Mouse (Mus musculus) myocyte (in vitro differentiated cells): ENCODE measurements at regions not wholly inside any gene's neighbourhood (a gene's known extent, or its start where the extent isn't known, plus 50 kb on each side); places are given as distances from the start of the nearest gene placed in this dataset.

Experiments used
- POLR2A ChIP-seq: IDR thresholded peaks from one replicate; pipeline ENCODE4 v1.6.1; 2011; ENCODE audit warnings: low read depth, mild to moderate bottlenecking, control low read depth, moderate library complexity; ENCODE audit not compliant: insufficient read length
- POLR2AphosphoS2 ChIP-seq: IDR thresholded peaks from one replicate; pipeline ENCODE4 v1.6.1; 2011; ENCODE audit warnings: low read depth, control low read depth; ENCODE audit not compliant: insufficient read length
- SRF ChIP-seq: IDR thresholded peaks from one replicate; pipeline ENCODE4 v1.6.1; 2011; ENCODE audit warnings: low read depth; ENCODE audit not compliant: control insufficient read depth, insufficient read length
- TCF12 ChIP-seq: IDR thresholded peaks from one replicate; pipeline ENCODE4 v1.6.1; 2011; ENCODE audit warnings: mild to moderate bottlenecking, control low read depth; ENCODE audit not compliant: poor library complexity, insufficient read depth, severe bottlenecking
- USF1 ChIP-seq: IDR thresholded peaks from one replicate; pipeline ENCODE4 v1.6.1; 2011; ENCODE audit warnings: low read depth, mild to moderate bottlenecking, control low read depth, moderate library complexity

- TF ChIP-seq POLR2AphosphoS2 (no peak), USF1 (no peak), POLR2A (no peak), TCF12 (no peak), SRF (no peak)
These were observed 110.5 kb upstream of the Wdfy3 start for GRCm38 (mm10) chr5:102180250-102180649.
